Mouse (Mus musculus) heart, embryonic 14.5 days (tissue): ENCODE results near the gene Foxn3. TPM values are rescaled to one million over a fixed set of nuclear protein-coding genes. Genes with fewer than 3 reads are reported as not detected.

ENCODE experiments used
- ATAC-seq: fragments of 200-750 bp; cut with Nextera tagmentation; 2 replicates; pipeline ENCODE4 v1.8.0; 2017; ENCODE audit warnings: low read depth, moderate TSS enrichment; ENCODE audit not compliant: insufficient number of reproducible peaks, insufficient read depth, low FRiP score
- H3K27ac ChIP-seq, 2 experiments: fragments of 200-500 bp in 1 of 2; fragments of 300-500 bp in 1 of 2; sonication (generic) in 1 of 2; replicated peaks in 1 of 2; 2 replicates each; pipeline ENCODE4 v1.5.1; 2012 to 2014; ENCODE audit warnings: low read depth in 2 of 2, low read length in 2 of 2, control low read depth in 1 of 2, mild to moderate bottlenecking in 1 of 2, mixed read lengths in 1 of 2; ENCODE audit not compliant: control insufficient read depth in 1 of 2, insufficient read depth in 1 of 2
- H3K27me3 ChIP-seq: fragments of 300-500 bp; sonication (generic); 2 replicates; pipeline ENCODE4 v1.6.1; 2014; ENCODE audit warnings: mild to moderate bottlenecking, low read length, control low read depth; ENCODE audit not compliant: control insufficient read depth, insufficient read depth
- H3K36me3 ChIP-seq: fragments of 300-500 bp; sonication (generic); 2 replicates; pipeline ENCODE4 v1.6.1; 2014; ENCODE audit warnings: mild to moderate bottlenecking, control low read depth, low read length, mixed read lengths; ENCODE audit not compliant: control insufficient read depth, insufficient read depth
- H3K4me1 ChIP-seq, 2 experiments: fragments of 200-500 bp in 1 of 2; fragments of 300-500 bp in 1 of 2; sonication (generic) in 1 of 2; 2 replicates each; pipeline ENCODE4 v1.6.1; 2012 to 2014; ENCODE audit warnings: low read length in 2 of 2, control low read depth in 1 of 2, mixed read lengths in 1 of 2; ENCODE audit not compliant: control insufficient read depth in 2 of 2, insufficient read depth in 2 of 2
- H3K4me2 ChIP-seq: fragments of 300-500 bp; sonication (generic); 2 replicates; pipeline ENCODE4 v1.6.1; 2014; ENCODE audit warnings: mild to moderate bottlenecking, low read length
- H3K4me3 ChIP-seq, 2 experiments: fragments of 200-500 bp in 1 of 2; fragments of 300-500 bp in 1 of 2; sonication (generic) in 1 of 2; 2 replicates each; pipeline ENCODE4 v1.5.1; 2012 to 2014; ENCODE audit warnings: low read length in 2 of 2, mild to moderate bottlenecking in 2 of 2, control low read depth in 1 of 2, low read depth in 1 of 2, moderate library complexity in 1 of 2; ENCODE audit not compliant: control insufficient read depth in 1 of 2, insufficient read depth in 1 of 2
- H3K9ac ChIP-seq: fragments of 300-500 bp; sonication (generic); 2 replicates; pipeline ENCODE4 v1.6.1; 2014; ENCODE audit warnings: mild to moderate bottlenecking, low read length
- H3K9me3 ChIP-seq: fragments of 300-500 bp; sonication (generic); 2 replicates; pipeline ENCODE4 v1.6.1; 2016; ENCODE audit warnings: low read length, control low read depth; ENCODE audit not compliant: control insufficient read depth
- WGBS: fragments of 180-500 bp; shearing (Covaris S2); extraction: QIAGEN DNeasy Blood & Tissue Kit; methylation state at CpG from one replicate; pipeline ENCODE4 v1.1.7; 2014; 5-methylcytosine and 5-hydroxymethylcytosine counted together
- polyA plus RNA-seq: library from polyadenylated mRNA; unstranded; fragments of >200 nt; fragmentation: Nextera tagmentation; extraction: Ambion mirVana; gene quantifications from 2 replicates; pipeline ENCODE4 v1.2.1, GENCODE M21; 2014

Gene Foxn3
- polyA plus RNA-seq, 1 experiment from 2014 or later: 81.0 TPM

DNA sequence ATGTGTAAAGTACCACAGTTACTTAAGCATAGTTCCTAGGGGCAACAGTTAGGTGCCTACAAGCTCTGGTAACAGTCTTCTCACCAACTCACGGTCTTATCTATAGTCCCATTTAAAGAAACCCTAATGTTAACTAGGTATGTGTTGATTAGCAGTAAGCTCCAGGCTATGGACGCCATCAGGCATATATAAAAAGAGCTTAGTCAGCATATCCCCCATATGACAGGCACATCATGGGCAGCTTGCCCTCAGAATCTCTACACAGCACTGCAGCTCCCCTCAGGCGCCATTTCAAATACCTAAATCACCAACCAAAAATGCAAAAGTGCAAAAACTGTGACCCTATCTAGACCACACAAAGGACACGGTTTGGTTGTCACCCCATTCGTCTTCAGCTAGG, 160.4 kb downstream of the Foxn3 start:
- 91% methylated on average over 5 of the region's 5 CpGs for WGBS
- Histone ChIP-seq H3K4me1 (peaks cover 2 to 9% of the 10 kb centered on the region in 2 experiments; a peak in 3 of 4 replicates), H3K4me2 (no peak overlapping the region), H3K36me3 (no peaks in the 10 kb centered on the region), H3K27ac (no peak overlapping the region), H3K4me3 (no peak overlapping the region), H3K9me3 (no peaks in the 10 kb centered on the region), H3K27me3 (no peaks in the 10 kb centered on the region), H3K9ac (no peak overlapping the region)
- no peak for ATAC-seq

DNA sequence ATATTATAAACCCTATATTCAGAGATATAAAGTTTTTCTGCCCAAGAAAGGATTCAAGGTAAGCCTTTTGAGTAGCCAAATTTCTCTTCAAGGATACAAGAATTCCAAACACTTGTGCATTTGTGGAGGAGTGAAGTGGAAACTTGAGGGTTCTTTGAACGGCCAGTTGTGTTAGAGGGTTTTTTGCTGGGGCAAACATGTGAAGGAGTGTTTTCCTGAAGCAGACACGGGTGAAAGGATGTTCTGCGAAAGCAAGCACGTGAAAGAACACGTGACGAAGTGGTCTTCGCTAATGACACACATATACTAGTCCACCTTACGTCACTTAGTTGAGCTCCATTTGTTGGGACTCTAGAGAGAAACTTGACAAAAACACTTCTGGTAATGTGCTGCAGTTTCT, 162.5 kb downstream of the Foxn3 start:
- Histone ChIP-seq H3K36me3 (no peaks in the 10 kb centered on the region), H3K4me2 (no peak overlapping the region), H3K27ac (no peak overlapping the region), H3K27me3 (no peaks in the 10 kb centered on the region), H3K4me1 (peaks cover 0 to 3% of the 10 kb centered on the region in 2 experiments; a peak in 1 of 4 replicates), H3K4me3 (no peak overlapping the region), H3K9ac (no peak overlapping the region), H3K9me3 (peaks cover 6% of the 10 kb centered on the region; the same call in 1 of the 2 replicates)
- WGBS: 93% methylated on average over 8 of the region's 8 CpGs
- ATAC-seq: no peak

DNA sequence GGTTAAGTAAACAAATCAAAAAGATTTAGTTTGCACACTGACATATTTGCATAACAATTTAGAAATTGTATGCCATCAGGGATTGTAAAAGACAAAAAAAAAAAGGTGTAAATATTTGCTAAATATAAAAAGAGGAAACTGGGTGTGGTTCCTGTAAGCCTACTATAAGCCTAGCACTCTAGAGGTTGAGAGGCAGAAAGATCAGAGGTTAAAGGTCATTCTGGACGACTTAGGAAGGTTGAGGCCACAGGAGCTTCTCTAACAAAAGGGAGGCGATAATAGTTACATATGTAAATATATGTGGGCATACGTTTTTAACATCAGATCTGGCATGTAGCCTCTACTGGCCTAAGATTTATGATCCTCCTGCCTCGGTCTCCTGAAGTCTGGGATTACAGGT, 163.8 kb downstream of the Foxn3 start:
- Histone ChIP-seq H3K4me1 (peaks cover 4 to 7% of the 10 kb centered on the region in 2 experiments; a peak in 3 of 4 replicates), H3K27ac (no peak overlapping the region), H3K27me3 (no peaks in the 10 kb centered on the region), H3K4me3 (no peak overlapping the region), H3K4me2 (no peak overlapping the region), H3K9ac (no peak overlapping the region), H3K36me3 (no peaks in the 10 kb centered on the region), H3K9me3 (peaks cover 6% of the 10 kb centered on the region; the same call in 1 of the 2 replicates)
- no peak for ATAC-seq
- WGBS: 82% methylated on average over 4 of the region's 4 CpGs

DNA sequence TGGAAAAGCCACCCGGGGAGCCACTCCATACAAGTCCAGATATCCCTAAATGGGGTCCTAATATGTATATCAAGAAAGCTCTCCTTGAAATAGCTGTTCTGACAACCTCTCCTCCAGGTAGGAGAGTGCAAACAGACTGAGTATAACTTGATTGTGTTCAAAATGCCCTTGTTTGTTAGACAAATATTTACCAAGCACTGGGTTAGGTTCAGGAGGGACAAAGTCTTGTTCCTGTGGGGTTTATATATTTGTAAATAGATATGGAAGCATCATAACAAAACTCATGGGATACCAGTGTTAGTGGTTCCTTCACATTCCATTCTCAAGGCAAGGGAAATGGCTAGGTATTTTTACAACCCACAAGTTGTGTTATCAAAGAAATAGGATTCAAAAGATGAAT, 166.9 kb downstream of the Foxn3 start:
- Histone ChIP-seq H3K4me1 (peaks cover 14 to 17% of the 10 kb centered on the region in 2 experiments), H3K9ac (no peak overlapping the region), H3K36me3 (no peaks in the 10 kb centered on the region), H3K4me2 (no peak overlapping the region), H3K27ac (no peak overlapping the region), H3K27me3 (no peaks in the 10 kb centered on the region), H3K4me3 (no peak overlapping the region), H3K9me3 (peaks cover 6% of the 10 kb centered on the region; the same call in 1 of the 2 replicates)
- 94% methylated on average over 1 of the region's 1 CpGs for WGBS
- ATAC-seq: no peak

DNA sequence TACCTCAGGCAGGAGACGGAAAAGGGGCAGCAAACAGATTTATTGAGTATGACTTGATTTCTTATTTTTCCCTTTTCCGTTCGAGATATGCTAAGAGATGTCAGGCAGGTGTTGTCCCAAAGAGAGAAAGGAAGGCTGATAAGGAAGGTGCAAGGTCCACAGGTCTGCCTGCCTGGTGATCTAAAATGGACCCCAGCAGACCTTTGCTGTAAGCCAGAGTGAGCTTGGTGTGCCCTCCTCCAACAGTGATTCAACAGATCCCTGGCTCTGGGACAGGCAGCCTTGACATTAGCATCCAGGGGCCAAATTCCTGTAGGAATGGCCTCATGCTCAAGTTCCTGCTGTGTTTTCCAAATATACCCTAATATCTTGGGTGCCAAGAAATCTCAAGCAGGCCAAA, 168.3 kb downstream of the Foxn3 start:
- Histone ChIP-seq H3K9ac (no peak overlapping the region), H3K27ac (no peak overlapping the region), H3K4me1 (peaks cover 16 to 23% of the 10 kb centered on the region in 2 experiments), H3K27me3 (no peaks in the 10 kb centered on the region), H3K9me3 (peaks cover 6% of the 10 kb centered on the region; the same call in 1 of the 2 replicates), H3K4me3 (no peak overlapping the region), H3K36me3 (no peaks in the 10 kb centered on the region), H3K4me2 (no peak overlapping the region)
- WGBS: 69% methylated on average over 3 of the region's 3 CpGs
- ATAC-seq: no peak

DNA sequence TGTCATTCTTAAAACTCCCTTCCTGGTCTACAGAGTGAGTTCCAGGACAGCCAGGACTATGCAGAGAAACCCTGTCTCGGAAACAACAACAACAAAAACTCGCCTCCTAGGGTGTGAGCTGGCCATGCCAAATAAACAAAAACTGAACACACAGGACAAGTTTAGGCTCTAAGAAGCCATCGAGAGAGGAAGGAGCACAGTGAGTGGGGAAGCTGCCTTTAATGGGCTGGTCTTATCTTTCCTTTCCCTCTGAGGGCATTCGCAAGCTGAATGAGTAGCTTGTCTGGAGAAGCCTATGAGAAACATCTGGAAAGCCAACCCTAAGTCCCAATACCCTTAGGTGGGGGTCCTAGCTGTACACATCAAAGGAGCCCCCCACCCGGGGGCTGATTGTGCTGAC, 168.7 kb downstream of the Foxn3 start:
- WGBS: 53% methylated on average over 5 of the region's 5 CpGs
- H3K9me3 ChIP-seq: peaks cover 6% of the 10 kb centered on the region; the same call in 1 of the 2 replicates
- H3K4me2 ChIP-seq: no peak overlapping the region
- no peak for ATAC-seq
- H3K9ac ChIP-seq: no peak overlapping the region
- H3K4me3 ChIP-seq: no peak overlapping the region
- H3K27me3 ChIP-seq: no peaks in the 10 kb centered on the region
- peaks cover 16 to 25% of the 10 kb centered on the region in 2 experiments for H3K4me1 ChIP-seq
- H3K36me3 ChIP-seq: no peaks in the 10 kb centered on the region
- 0 out of 4 replicates have a peak overlapping the region, but pooled peaks of 1 of the 2 experiments have one; percentile 9 for H3K27ac ChIP-seq

DNA sequence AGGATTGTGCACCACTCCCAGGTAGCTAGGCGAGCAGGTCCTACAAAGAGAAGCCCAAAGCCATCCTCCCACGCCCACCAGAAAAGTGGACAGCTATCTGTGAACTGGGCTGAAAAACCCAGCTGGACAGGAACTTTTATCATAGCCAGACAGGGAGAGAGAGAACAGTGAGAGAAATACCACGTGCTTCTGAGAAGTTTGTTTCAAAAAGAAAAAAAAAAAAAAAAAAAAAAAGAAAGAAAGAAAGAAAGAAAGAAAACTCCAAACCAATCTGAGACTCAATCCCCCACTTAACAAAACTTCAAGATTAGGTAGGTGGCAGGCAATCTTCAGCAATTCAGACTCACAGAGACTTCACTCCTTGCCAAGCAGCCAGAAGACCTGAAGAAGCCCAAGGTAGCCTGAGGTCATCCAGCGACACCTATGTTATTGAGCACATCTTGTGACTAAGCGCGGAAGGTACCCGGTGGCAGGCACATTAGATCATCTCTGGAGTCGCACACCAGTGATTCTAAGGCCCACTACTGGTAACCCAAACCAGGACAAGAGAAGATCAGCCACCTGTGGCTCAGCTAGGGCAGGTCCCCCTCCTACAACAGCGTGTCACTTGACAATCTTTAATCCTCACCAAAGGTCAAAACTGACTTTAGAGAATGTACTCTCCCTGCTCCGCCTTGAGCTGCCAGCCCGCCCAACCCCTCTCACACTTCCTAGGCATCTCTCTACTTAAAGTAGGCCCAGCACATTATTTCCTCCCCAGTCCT, 169.3 kb downstream of the Foxn3 start:
- Histone ChIP-seq H3K27me3 (no peaks in the 10 kb centered on the region), H3K4me3 (peak overlapping the region; percentile 96 to 98), H3K9me3 (peaks cover 6% of the 10 kb centered on the region; the same call in 1 of the 2 replicates), H3K4me2 (peak overlapping the region; percentile 89), H3K36me3 (no peaks in the 10 kb centered on the region), H3K27ac (peak overlapping the region; percentile 89 to 96; a peak in 3 of 4 replicates), H3K9ac (peak overlapping the region; percentile 95; the same call in 1 of the 2 replicates), H3K4me1 (peaks cover 16 to 25% of the 10 kb centered on the region in 2 experiments)
- 42% methylated on average over 11 of the region's 11 CpGs for WGBS
- ATAC-seq: no peak
